Mouse (Mus musculus) skeletal muscle tissue, adult 2 months (tissue): ENCODE measurements around the gene Btbd7.
A peak's percentile ranks its signal among the peaks of the same experiment; 100 is the strongest.

ENCODE experiments used
- DNase-seq: peaks from one replicate; pipeline ENCODE4 v3.0.0-alpha.2; 2012; ENCODE audit warnings: low read depth, low spot score

The Btbd7 gene

GRCm38 (mm10) chr12:102878031-102878823, at the start of gene Btbd7:
Gene Btbd7, minus strand, starts transcription at chr12:102878471.
- DNase-seq, result peak; percentile 94

- DNase-seq, result no peak
These were observed 37.8 kb upstream of the Btbd7 start for GRCm38 (mm10) chr12:102916073-102916472.

- no peak for DNase-seq
These were observed 29.9 kb upstream of the Btbd7 start for GRCm38 (mm10) chr12:102908191-102908590.

GRCm38 (mm10) chr12:102899091-102899490, 20.8 kb upstream of the Btbd7 start, which contains the start of gene Cox8c:
Gene Cox8c, plus strand, starts transcription at chr12:102899316.
- DNase-seq, result no peak

- no peak for DNase-seq
These were observed 10.3 kb upstream of the Btbd7 start for GRCm38 (mm10) chr12:102888568-102888967.

GRCm38 (mm10) chr12:102887366-102887765, 9.1 kb upstream of the Btbd7 start:
- DNase-seq, result no peak

DNA sequence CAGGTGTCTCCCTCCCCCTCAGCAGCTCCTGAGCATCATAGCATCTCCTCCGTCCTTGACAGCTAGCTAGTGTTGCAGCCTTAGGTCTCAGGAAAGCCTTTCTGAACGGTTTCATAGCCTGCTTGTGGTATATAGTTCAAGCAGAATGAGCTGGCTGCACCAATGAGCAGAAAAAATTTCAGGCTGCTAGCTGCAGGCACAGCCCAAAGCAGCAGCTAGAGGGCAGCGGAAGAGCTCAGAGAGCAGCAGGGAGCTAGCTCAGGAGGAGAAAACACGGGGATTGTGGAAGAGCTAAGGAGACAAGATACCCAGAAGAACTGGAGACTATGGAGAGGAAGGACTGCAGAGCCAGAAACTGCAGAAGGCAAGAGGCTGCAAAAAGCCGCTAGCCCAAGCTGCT, 7.5 kb upstream of the Btbd7 start:
- no peak for DNase-seq

DNA sequence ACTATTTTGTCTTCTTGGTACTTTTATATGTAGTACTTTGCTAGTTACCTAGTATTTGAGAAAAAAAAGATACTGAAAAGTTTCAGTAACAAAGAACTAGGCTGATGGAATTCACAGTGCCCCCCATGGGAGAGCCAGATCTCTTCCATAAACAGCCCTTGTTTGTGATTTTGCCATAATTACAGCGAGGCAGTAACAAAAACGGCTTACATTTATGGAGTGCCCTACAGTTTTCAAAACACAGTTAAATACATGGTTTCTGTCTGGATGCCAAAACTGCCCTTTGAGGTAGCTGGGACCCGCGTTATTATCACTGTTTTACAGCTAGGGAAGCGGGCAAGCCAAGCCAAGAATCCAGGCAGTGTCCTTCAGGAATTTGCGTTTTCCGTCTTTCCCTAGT, 630 bp upstream of the Btbd7 start:
- peak; percentile 8 for DNase-seq

- DNase-seq, result peak; percentile 9
These were observed 805 bp downstream of the Btbd7 start for GRCm38 (mm10) chr12:102877301-102878030.

GRCm38 (mm10) chr12:102870527-102870926, 7.7 kb downstream of the Btbd7 start:
- no peak for DNase-seq

- no peak for DNase-seq
These were observed 8.5 kb downstream of the Btbd7 start for GRCm38 (mm10) chr12:102869802-102870201.

- DNase-seq, result no peak
These were observed 17.5 kb downstream of the Btbd7 start for GRCm38 (mm10) chr12:102860806-102861205.

- DNase-seq, result no peak
These were observed 40.0 kb downstream of the Btbd7 start for GRCm38 (mm10) chr12:102838271-102838670.

- DNase-seq, result no peak
These were observed 45.4 kb downstream of the Btbd7 start for GRCm38 (mm10) chr12:102832746-102833300.

- no peak for DNase-seq
These were observed 46.4 kb downstream of the Btbd7 start for GRCm38 (mm10) chr12:102831888-102832287.

DNA sequence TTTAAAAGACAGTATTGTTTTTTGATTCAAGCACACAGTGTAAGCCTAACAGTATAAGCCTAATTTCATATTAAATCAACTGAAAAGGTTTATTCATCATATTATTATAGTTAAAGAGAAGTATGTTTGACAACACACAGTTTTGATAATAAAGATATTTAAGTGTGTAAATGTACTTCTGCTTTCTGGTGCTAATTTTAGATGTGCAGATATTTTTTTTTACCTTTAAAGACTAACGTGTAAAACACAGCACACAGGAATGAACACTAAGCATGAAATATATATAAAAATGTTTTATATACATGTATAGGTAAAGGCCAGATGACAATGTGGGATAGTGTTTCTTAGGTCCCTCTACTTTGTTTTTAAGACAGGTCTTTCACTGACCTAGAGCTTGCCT, 51.2 kb downstream of the Btbd7 start:
- DNase-seq, result no peak

GRCm38 (mm10) chr12:102826399-102826798, 51.9 kb downstream of the Btbd7 start:
- DNase-seq, result no peak

DNA sequence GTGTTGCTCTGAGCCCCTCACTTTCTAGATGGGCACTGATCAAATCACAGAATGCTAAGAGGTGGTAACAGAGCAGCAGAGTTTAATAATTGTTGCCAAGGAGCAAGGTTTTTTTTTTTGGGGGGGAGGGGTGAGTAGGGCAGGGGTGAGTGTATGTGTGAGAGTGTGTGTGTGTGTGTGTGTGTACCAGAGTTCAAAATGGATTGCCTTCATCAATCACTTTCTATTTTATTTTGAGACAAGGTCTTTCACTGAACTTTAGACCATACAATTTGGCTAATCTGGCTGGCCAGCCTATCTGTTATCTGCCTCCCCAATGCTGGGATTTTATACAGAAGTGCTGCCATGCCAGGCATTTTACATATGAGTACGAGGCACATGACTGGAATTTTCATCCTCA, 63.4 kb downstream of the Btbd7 start:
- DNase-seq, result no peak

DNA sequence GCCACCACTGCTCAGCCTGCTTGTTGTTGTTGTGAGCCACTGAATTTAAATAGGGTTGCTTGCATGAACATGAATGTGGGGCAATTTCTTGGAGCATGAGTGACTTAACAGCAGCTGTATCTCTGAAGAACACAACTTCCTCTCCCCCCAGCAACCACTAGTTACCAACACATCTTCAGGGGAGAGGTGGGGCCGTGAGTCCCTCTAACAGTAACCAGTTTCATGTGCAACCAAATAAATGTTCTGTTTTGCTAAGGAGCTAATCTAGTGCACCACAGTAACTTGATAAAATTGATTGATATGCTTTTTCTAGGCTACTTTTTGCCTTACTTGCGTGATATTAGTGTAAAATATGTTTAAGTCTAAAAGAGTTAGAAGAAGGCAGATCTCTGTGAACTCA, 78.7 kb downstream of the Btbd7 start:
- no peak for DNase-seq

DNA sequence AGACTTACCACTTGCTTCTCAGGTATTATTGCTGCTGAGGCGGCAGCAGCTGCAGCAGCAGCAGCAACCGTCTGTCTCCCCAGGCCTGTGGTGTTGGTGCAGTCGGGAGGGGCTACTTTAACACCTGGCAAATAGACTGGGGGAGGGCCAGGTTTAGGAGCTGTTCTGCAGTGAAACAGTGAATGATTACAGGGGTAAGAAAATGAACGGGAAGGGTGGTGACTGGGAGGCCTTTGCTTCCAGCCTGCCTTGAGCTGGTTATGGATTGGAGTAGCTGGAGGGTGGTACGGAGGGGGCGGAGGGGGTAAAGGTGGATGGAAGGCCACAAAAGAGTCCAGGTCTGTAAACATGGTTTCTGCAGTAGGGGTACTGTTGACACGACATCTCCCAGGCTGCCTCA, 90.3 kb downstream of the Btbd7 start:
- DNase-seq, result no peak

DNA sequence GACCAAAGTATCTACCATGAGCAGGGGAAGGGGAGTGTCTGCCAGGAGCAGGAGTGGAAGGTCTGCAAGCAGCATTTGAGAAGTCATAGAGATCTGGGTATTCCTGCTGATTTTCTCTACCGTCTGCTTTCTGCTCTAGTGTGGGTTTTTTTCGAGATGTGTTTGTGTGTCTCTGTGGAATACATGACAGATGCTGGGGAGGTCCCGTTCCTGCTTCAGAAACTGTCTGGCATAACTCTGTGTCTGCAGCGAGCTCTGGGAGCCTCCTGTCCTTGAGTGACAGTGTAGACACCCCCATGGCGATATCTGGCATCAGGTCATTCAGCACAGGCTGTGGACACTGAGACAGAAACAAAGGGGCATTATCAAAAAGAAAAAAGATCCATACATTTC, 92.7 kb downstream of the Btbd7 start:
- DNase-seq, result no peak

- no peak for DNase-seq
These were observed 93.2 kb downstream of the Btbd7 start for GRCm38 (mm10) chr12:102784899-102785592.
